Mouse (Mus musculus) liver, postnatal 0 days (tissue): ENCODE results near the gene Ube2cbp.

Experiments
- CTCF ChIP-seq: sonication (generic); IDR thresholded peaks from 2 replicates; pipeline ENCODE4 v1.5.1; 2016; ENCODE audit warnings: antibody characterized with exemption, low read depth
- EP300 ChIP-seq: IDR thresholded peaks from 2 replicates; pipeline ENCODE4 v1.6.1; 2016; ENCODE audit warnings: antibody characterized with exemption, low read depth, mild to moderate bottlenecking

DNA sequence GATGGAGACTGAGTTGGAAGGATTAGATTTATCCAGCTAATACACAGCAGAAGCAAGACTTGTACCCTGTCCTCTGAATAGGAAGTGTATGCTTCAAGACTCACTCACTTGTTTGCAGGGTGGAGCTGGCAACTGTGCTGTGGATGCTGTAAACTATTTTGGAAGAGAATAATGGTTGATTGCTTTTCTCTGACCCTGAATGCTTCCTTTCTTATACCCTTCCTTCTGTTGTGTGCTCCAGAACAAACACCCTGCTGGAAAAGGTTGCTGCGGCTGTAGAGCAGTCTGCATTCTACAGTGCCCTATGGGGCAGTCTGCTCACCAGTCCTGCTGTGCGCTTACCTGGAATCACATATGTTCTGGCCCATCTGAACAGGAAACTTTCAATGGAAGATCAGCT lies 27.0 kb upstream of the Ube2cbp start:
- TF ChIP-seq EP300 (no peak), CTCF (no peak)
